8 mouse cellular contexts compared by ENCODE assay signal in genomic region chr12:102949395-102950208, GRCm38 (mm10). TPM values are rescaled to one million over a fixed set of nuclear protein-coding genes. Genes with fewer than 3 reads are reported as not detected.
DNase-seq lines count a peak whose midpoint lies in the region; ATAC-seq and TF ChIP-seq lines count a peak whose summit lies in the region.

No protein-coding gene starts in this region.

- 0 out of 2 replicates have a peak, but pooled peaks have one; percentile 16 for TF ChIP-seq POLR2A in brain, embryonic 14.5 days (IDR thresholded peaks at IDR 0.05; ENCODE audit: borderline replicate concordance, extremely low read depth, insufficient read depth, insufficient read length, poor library complexity, severe bottlenecking)

- peak; percentile 37 for DNase-seq in R1 (ENCODE audit: low read depth, low spot score)
- peak; percentile 95 for DNase-seq in brain, embryonic 14.5 days (ENCODE audit: low read depth)
- peak; percentile 74 for DNase-seq in hindbrain, embryonic 14.5 days (ENCODE audit: low spot score)
- DNase-seq in left cerebral cortex, adult 11 months (ENCODE audit: low spot score) = peak; percentile 52
- peak; percentile 60 for DNase-seq in lung, postnatal 14 days
- DNase-seq in right cerebral cortex, postnatal 10 days (ENCODE audit: low spot score in 2 of 2) = peak; percentile 86 to 88
- no peak for DNase-seq in T-cell, adult 2 months (ENCODE audit: low spot score)

- peak; percentile 88 for ATAC-seq in forebrain, embryonic 12.5 days (ENCODE audit: low FRiP score)
- ATAC-seq in hindbrain, embryonic 14.5 days (ENCODE audit: low FRiP score) = peak; percentile 81

- peaks cover 15% of the 10 kb centered on the region for H3K4me1 ChIP-seq in forebrain, embryonic 12.5 days
- peaks cover 36% of the 10 kb centered on the region for H3K4me1 ChIP-seq in hindbrain, embryonic 14.5 days (replicated peaks; ENCODE audit: control insufficient read depth, insufficient read depth, low read length)

- no peaks in the 10 kb centered on the region for H3K9me3 ChIP-seq in forebrain, embryonic 12.5 days
- H3K9me3 ChIP-seq in hindbrain, embryonic 14.5 days (ENCODE audit: control insufficient read depth, low read length) = no peaks in the 10 kb centered on the region

- H3K9ac ChIP-seq in forebrain, embryonic 12.5 days = peak overlapping the region; percentile 76
- peak overlapping the region; percentile 62 for H3K9ac ChIP-seq in hindbrain, embryonic 14.5 days

- TF ChIP-seq CTCF in brain, embryonic 14.5 days (IDR thresholded peaks at IDR 0.05; ENCODE audit: borderline replicate concordance, extremely low read depth, insufficient read depth, insufficient read length) = no peak

- peak overlapping the region; percentile 83 for H3K4me2 ChIP-seq in forebrain, embryonic 12.5 days
- H3K4me2 ChIP-seq in hindbrain, embryonic 14.5 days (replicated peaks) = peak overlapping the region; percentile 82

- H3K27ac ChIP-seq in forebrain, embryonic 12.5 days = peak overlapping the region; percentile 94
- H3K27ac ChIP-seq in hindbrain, embryonic 14.5 days = peak overlapping the region; percentile 96

- no peaks in the 10 kb centered on the region for H3K36me3 ChIP-seq in forebrain, embryonic 12.5 days (replicated peaks)
- H3K36me3 ChIP-seq in hindbrain, embryonic 14.5 days (replicated peaks; ENCODE audit: control insufficient read depth, insufficient read depth) = no peaks in the 10 kb centered on the region

- under 1% methylated on average over 41 of the region's 42 CpGs for WGBS in forebrain, embryonic 12.5 days
- WGBS in hindbrain, embryonic 14.5 days = under 1% methylated on average over 35 of the region's 42 CpGs

- peaks cover 13% of the 10 kb centered on the region for H3K27me3 ChIP-seq in forebrain, embryonic 12.5 days
- H3K27me3 ChIP-seq in hindbrain, embryonic 14.5 days (ENCODE audit: control insufficient read depth, insufficient read depth, low read length) = no peaks in the 10 kb centered on the region

- peak overlapping the region; percentile 63 for H3K4me3 ChIP-seq in forebrain, embryonic 12.5 days (replicated peaks)
- H3K4me3 ChIP-seq in hindbrain, embryonic 14.5 days (replicated peaks; ENCODE audit: low read length) = peak overlapping the region; percentile 55

RNA-seq across cellular contexts. Expression of gene Unc79, which starts 0.9 kb away (rescaled TPM):
- polyA plus RNA-seq in brain, embryonic 14.5 days (2012; rRNA removed) = 40.6 and 43.1 TPM in 2 replicates
- polyA plus RNA-seq in forebrain, embryonic 12.5 days (2016; fragmentation: Nextera tagmentation; extraction: Ambion mirVana) = 4.1 and 4.8 TPM in 2 replicates
- polyA plus RNA-seq in hindbrain, embryonic 14.5 days (2014; fragmentation: Nextera tagmentation; extraction: Ambion mirVana) = 10.2 and 11.3 TPM in 2 replicates

RNA-seq across cellular contexts. Expression of gene Cox8c, which starts 50.5 kb away (rescaled TPM):
- not detected in 2 replicates for polyA plus RNA-seq in brain, embryonic 14.5 days (2012; rRNA removed)
- polyA plus RNA-seq in forebrain, embryonic 12.5 days (2016; fragmentation: Nextera tagmentation; extraction: Ambion mirVana) = not detected in 2 replicates
- not detected in 2 replicates for polyA plus RNA-seq in hindbrain, embryonic 14.5 days (2014; fragmentation: Nextera tagmentation; extraction: Ambion mirVana)
